Mouse (Mus musculus) monocyte, adult 2 months (primary cell): Measurements from ENCODE around the gene Fam213b.

Experiments
- DNase-seq, 2 experiments: peaks; one replicate each; pipeline ENCODE4 v3.0.0; 2022; ENCODE audit warnings: low spot score in 2 of 2, low read depth in 1 of 2

The Fam213b gene

DNA sequence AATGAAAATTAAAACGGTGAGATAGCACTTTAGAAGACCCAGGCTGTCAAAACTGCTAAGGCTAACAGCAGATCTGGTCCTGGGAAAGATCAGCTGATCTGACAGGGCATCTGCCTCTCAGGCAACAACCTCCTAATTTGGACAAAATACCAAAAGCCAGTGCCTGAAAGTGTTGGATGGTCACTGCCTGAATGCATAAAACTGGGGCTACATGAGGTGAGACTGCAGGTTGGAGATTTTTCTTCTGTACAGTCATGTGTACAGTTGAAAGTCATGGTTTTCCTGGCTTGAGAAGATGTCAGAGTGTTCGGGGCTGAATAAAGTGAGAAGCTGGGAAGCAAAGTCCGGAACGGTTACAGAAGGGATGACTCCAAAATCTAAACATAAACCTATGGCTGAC lies 45.1 kb downstream of the Fam213b start:
- no peak for DNase-seq

DNA sequence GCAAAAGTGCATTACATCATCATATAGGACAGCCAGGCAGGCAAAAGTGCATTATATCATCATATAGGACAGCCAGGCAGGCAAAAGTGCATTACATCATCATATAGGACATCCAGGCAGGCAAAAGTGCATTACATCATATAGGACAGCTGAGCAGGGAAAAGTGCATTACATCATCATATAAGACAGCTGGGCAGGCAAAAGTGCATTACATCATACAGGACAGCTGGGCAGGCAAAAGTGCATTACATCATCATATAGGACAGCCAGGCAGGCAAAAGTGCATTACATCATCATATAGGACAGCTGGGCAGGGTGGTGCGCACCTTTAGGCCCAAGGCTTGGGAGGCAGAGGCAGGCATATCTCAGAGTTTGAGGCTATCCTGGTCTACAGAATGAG lies 46.2 kb downstream of the Fam213b start:
- DNase-seq = no peak
